Mouse (Mus musculus) heart, adult 2 months (tissue): ENCODE data around the gene Tom1l2.

Source experiments
- CTCF ChIP-seq: fragments of 200-600 bp; IDR thresholded peaks from 2 replicates; pipeline ENCODE4 v1.8.1; 2022; ENCODE audit warnings: antibody characterized with exemption, mild to moderate bottlenecking, moderate library complexity
- EP300 ChIP-seq: fragments of 200-500 bp; IDR thresholded peaks from 2 replicates; pipeline ENCODE4 v1.6.1; 2011; ENCODE audit warnings: low read depth, low read length, control low read depth; ENCODE audit not compliant: insufficient read depth
- POLR2A ChIP-seq: fragments of 200-500 bp; IDR thresholded peaks from 2 replicates; pipeline ENCODE4 v1.6.1; 2011; ENCODE audit warnings: mild to moderate bottlenecking, low read depth, low read length, control low read depth; ENCODE audit not compliant: insufficient read depth

GRCm38 (mm10) chr11:60184346-60185325 lies 168.1 kb downstream of the Tom1l2 start:
- TF ChIP-seq CTCF (no peak), POLR2A (no peak), EP300 (no peak)
